Mouse (Mus musculus): ENCODE data around the gene Plcxd2.

Gene Plcxd2

GRCm38 (mm10) chr16:45986236-45986635 lies 23.8 kb downstream of the Plcxd2 start:
- DNase-seq (ENCODE audit: low spot score in 2 of 2): no peak

GRCm38 (mm10) chr16:45984610-45985606 lies 25.1 kb downstream of the Plcxd2 start:
- no peak for DNase-seq (ENCODE audit: low spot score in 2 of 2)

- no peak for DNase-seq (ENCODE audit: low spot score in 2 of 2)
Measured at GRCm38 (mm10) chr16:45976251-45976650, 33.8 kb downstream of the Plcxd2 start.

GRCm38 (mm10) chr16:45973959-45974686 lies 35.9 kb downstream of the Plcxd2 start:
- DNase-seq (ENCODE audit: low spot score in 2 of 2): no peak

GRCm38 (mm10) chr16:45970187-45970586 lies 39.8 kb downstream of the Plcxd2 start:
- no peak for DNase-seq (ENCODE audit: low spot score in 2 of 2)

- DNase-seq (ENCODE audit: low spot score in 2 of 2): no peak
Measured at GRCm38 (mm10) chr16:45968716-45969115, 41.3 kb downstream of the Plcxd2 start.

GRCm38 (mm10) chr16:45967471-45967870 lies 42.5 kb downstream of the Plcxd2 start:
- DNase-seq (ENCODE audit: low spot score in 2 of 2): peak; percentile 56

DNA sequence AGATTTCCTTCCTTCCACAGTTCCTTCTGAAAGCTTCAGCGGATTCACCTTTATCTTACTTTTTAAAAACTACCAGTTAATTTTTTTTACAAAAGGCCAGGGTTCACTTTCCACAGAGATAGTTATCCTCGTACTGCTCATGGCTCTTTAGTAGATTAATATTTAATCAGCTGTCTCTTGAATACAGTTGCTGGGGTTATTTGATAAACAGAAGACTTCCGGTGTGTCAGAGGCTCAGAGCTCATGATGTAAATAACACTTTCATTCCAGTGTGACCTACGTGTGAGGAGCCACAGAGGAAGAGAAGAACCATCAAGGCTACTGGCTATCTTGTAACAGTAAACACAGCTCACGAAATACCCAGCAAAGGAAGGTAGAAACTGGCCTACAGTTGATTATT lies 43.4 kb downstream of the Plcxd2 start:
- DNase-seq (ENCODE audit: low spot score in 2 of 2): no peak

- no peak for DNase-seq (ENCODE audit: low spot score in 2 of 2)
Measured at GRCm38 (mm10) chr16:45964777-45965176, 45.2 kb downstream of the Plcxd2 start.

- no peak for DNase-seq (ENCODE audit: low spot score in 2 of 2)
Measured at GRCm38 (mm10) chr16:45963837-45964236, 46.2 kb downstream of the Plcxd2 start.

DNA sequence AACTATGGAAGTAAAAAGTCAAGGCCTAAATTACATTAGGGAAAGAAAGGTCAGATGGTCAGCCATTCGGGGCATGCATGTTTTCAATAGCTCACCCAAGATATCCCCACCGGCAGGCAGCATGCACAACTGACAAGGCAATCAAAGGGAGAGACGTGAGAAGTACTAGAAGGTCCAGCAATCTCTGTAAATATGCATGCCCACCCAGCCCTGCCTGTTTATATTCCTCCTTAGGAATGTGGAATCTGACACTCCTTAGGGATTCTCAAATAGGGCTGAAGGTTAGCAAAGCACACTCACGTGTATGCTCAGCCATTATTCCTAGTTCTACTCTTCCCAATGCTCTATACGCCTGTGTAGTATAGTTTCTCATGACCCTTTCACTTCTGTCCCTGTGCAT lies 46.9 kb downstream of the Plcxd2 start:
- no peak for DNase-seq (ENCODE audit: low spot score in 2 of 2)

GRCm38 (mm10) chr16:45960978-45961377 lies 49.0 kb downstream of the Plcxd2 start:
- no peak for DNase-seq (ENCODE audit: low spot score in 2 of 2)

DNA sequence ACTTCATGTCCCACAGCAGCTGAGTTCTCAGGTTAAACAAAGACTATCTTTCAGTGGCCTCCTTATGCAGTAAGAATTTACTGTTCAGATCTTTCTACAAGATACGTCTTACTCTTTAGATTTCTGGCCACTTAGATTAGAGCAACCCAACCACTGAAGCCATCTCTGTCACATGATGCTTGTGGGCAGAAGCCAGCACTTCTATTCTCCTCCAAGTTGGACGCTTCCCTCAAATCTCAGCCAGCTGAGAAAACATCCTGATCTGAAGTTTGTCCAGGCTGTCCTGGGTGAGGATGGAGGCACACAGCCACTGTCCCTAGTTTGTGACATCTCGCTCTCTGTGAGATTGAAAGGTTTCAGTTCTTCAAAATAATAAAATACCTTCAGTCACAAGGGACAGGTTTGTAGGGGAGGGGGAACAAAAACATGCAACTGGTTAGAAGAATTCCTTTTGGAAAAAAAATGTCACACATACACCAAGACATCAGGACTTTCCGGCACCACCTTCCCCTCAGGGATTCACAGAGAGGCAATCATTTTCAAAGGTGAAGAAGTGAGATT lies 53.5 kb downstream of the Plcxd2 start:
- no peak for DNase-seq (ENCODE audit: low spot score in 2 of 2)

GRCm38 (mm10) chr16:45953394-45953793 lies 56.6 kb downstream of the Plcxd2 start, which contains the start of gene Phldb2:
Gene Phldb2, minus strand, starts transcription at chr16:45953598.
- no peak for DNase-seq (ENCODE audit: low spot score in 2 of 2)

- no peak for DNase-seq (ENCODE audit: low spot score in 2 of 2)
Measured at GRCm38 (mm10) chr16:45952501-45952900, 57.5 kb downstream of the Plcxd2 start.

GRCm38 (mm10) chr16:45952035-45952434 lies 58.0 kb downstream of the Plcxd2 start:
- DNase-seq (ENCODE audit: low spot score in 2 of 2): no peak

DNA sequence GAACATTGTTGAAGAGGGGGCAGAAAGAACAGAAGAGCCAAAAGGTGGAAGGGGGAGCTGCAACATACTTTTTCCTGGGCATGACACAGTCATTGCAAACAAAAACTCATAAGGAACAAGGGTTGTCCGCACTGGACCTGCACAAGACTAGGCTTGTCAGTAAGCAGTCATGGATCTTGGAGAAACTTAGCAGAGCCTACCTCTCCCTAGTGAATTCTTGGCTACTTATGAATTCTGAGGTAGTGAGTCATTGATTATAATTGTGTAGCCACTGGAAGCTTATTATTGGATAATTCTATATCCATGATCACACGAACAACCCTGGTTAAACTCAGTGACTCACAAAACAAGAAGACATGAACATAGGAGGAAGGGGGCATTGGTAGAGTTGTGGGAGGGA lies 63.7 kb downstream of the Plcxd2 start:
- DNase-seq (ENCODE audit: low spot score in 2 of 2): no peak

DNA sequence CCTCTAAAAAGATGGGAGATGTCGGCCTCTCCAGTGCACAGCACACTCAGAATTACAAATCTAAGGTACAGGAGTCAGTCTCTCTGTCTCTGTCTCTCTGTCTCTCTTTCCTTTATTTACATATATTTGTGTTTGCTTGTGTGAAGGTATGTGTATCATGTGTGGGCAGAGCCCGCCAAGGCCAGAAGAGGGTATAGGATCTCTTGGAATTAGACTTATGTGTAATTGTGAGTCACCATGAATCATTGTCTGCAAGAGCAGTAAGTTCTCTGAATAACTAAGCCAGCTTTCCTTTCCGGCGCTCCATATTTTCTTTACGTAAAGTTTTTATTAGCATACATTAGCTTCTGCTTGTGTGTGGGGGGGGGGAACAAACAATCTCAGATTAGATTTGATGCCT lies 64.4 kb downstream of the Plcxd2 start:
- DNase-seq (ENCODE audit: low spot score in 2 of 2): no peak

- no peak for DNase-seq (ENCODE audit: low spot score in 2 of 2)
Measured at GRCm38 (mm10) chr16:45945174-45945631, 64.8 kb downstream of the Plcxd2 start.

- DNase-seq (ENCODE audit: low spot score in 2 of 2): no peak
Measured at GRCm38 (mm10) chr16:45942169-45942891, 67.7 kb downstream of the Plcxd2 start.

DNA sequence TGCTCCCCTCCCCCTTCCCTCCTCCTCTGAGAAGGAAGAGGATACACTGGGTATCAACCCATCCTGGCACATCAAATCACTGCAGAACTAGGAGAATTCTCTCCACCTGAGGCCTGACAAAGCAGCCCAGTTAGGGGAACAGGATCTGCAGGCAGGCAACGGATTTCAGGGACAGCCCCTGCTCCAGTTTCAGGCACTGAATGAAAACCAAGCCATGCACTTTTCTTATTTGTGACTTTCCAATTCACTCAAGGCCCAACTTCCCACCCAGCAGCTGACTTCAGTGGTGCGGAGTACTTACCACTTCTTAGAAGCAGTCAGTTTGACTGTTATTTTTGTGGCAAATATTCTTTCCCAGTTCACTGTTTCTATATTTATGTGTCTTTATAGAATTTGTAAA lies 69.3 kb downstream of the Plcxd2 start:
- DNase-seq (ENCODE audit: low spot score in 2 of 2): no peak

- DNase-seq (ENCODE audit: low spot score in 2 of 2): no peak
Measured at GRCm38 (mm10) chr16:45939436-45939835, 70.6 kb downstream of the Plcxd2 start.

All from urinary bladder, adult 18-20 months (tissue).